Mouse (Mus musculus) testis, postnatal 10 days (tissue): ENCODE results near the gene 1700015G11Rik.

Experiments
- DNase-seq: peaks from one replicate; pipeline ENCODE4 v3.0.0; 2021; ENCODE audit warnings: low spot score

Gene 1700015G11Rik

DNA sequence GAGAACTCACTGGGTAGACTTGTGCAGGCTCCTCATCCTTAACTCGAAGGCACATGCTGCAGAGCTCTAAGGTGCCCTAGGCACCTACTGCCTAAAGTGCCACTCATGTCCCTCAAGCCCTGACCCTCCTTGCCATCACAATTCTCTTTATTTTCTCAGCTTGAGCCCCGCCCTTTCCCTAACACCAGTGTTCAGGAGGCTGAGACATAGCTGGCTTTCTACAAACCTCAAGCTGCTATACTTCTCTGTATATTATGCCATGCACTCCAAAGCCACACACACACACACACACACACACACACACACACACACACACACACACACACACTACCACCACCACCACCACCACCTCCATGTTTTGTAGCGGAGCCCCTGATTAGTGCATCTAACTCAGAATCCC lies at the start of gene 1700015G11Rik:
TSS of gene 1700015G11Rik (minus strand) at position 101 of the 400 bp plus-strand sequence.
- DNase-seq, result no peak

GRCm38 (mm10) chr7:52056954-52057353 lies 41.4 kb upstream of the 1700015G11Rik start:
- no peak for DNase-seq

DNA sequence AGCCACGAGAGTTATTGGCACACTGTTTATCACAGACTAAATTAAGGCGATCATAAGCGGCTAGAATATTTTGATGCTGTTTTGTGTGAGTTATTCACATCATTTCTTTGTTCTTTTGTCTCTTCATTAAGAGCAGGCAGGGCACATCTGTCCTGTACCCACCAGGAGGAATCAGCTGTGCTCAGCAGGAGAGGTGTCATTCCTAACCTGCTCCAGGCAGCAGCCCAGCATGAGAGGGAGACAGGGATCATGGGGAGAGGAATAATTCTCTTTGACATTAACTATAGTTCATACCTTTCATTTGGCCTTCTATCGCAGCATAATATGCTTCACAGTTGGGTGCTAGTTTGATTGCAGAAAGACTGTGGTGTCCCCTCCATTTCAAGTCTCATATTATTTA lies 40.7 kb upstream of the 1700015G11Rik start:
- DNase-seq, result no peak

DNA sequence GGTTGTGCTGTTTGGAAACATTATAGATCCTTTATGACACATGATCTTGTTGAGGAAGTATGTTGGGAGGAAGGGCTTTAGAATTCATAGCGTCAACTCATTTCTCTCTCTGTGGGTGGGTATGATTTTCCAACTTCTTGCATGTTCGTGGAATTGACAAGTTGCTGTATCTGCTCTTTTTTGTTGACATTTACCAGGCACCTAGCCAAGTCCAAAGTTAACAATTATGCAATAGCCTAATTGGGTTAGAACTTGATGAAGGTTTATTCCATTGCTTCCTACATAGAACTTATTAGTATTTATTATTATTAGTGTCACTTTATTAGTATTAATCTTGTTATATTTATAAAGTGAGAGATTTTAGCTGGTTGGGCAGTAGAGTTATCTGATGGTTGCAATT lies 40.3 kb upstream of the 1700015G11Rik start:
- no peak for DNase-seq

DNA sequence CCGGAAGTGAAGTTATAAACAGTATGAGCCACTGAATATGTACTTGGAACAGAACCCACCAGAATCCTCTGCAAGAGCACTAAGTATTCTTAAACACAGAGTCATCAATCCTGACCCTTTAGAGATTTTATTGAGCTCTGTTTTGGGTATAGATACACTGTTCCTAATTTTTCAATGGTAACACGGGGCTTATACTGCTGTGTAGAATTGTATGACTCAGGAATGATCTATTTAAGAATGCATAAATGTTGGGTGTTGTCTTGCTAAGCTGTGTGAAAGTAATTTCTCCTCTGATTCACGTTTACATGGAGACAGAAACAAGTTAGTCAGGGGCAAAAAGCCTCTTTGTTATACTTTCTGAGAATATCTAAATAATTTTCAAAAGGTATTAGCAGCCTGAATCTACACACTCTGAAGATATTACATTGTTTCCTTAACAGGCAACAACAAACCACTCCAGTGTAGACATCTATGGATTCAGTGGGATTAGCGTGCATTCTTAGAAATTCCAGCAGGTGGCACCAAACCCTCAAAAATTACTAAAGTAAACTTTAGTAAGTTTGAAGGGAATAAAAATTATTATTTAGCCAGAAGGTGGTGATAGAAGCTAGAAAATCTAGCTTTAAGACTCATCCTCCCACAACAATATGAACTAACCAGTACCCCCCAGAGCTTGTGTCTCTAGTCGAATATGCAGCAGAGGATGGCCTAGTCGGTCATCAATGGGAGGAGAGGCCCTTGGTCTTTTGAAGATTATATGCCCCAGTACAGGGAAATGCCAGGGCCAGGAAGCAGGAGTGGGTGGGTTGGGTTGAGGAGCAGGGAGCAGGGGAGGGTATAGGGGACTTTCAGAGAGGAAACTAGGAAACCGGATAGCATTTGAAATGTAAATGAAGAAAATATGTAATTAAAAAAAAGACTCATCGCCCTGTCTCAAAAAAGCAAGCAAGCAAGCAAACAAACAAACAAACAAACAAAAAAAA lies 22.4 kb upstream of the 1700015G11Rik start:
- peak; percentile 60 for DNase-seq

DNA sequence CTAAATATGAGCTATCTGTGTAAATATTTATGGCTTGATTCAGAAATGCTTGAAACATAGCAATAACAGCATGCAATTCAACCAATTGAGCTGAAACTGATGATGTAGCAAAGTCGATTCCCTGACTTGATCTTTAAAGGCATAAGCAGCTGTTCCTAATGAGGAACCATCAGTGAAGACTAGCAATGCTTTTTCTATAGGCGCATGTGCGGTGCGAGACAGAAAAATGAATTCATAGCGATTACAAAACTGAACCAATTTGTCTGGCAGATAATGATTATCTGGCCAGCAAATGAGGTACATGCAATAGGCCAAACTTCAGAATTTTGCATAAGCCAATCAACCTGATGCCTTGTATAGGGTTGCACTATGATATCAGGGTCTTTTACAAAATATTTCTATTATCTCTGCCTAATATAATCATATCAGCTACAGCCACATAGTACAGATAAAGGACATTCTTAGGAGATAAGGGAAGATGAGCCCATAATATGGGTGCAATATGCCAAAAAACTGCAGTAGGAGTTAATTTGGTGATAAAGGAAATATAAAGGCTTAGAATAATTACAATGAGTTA lies 8.6 kb upstream of the 1700015G11Rik start:
- DNase-seq, result no peak

GRCm38 (mm10) chr7:52022039-52022438 lies 6.5 kb upstream of the 1700015G11Rik start:
- no peak for DNase-seq

- DNase-seq, result no peak
Measured at GRCm38 (mm10) chr7:52015180-52015579, 348 bp downstream of the 1700015G11Rik start.

GRCm38 (mm10) chr7:52013457-52013856 lies 2.1 kb downstream of the 1700015G11Rik start:
- no peak for DNase-seq

GRCm38 (mm10) chr7:52007138-52007537 lies 8.4 kb downstream of the 1700015G11Rik start:
- no peak for DNase-seq

GRCm38 (mm10) chr7:52006296-52006630 lies 9.3 kb downstream of the 1700015G11Rik start:
- no peak for DNase-seq

- peak; percentile 95 for DNase-seq
Measured at GRCm38 (mm10) chr7:52005511-52006295, 9.8 kb downstream of the 1700015G11Rik start, which contains the start of gene Svip. TSS of gene Svip (minus strand) at chr7:52006018.

DNA sequence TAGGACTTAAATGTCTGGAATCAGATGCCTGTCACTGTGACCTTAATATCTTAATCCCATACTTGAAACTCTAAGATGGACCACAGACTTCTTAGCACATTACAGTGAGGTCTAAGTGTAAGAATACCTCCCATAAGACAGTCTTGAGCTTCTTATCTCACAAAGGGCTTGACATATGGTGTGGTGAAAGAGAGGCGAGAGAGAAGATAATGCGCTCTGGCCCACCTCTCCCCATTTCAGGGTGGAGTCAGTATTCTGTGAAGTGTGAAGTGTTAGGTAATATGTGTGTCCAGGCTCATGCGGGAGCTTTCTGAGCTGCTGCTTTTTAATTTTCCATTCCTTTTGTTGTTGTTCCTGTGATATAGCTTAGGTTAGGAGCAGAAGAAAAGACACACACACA lies 24.5 kb downstream of the 1700015G11Rik start:
- DNase-seq, result no peak

DNA sequence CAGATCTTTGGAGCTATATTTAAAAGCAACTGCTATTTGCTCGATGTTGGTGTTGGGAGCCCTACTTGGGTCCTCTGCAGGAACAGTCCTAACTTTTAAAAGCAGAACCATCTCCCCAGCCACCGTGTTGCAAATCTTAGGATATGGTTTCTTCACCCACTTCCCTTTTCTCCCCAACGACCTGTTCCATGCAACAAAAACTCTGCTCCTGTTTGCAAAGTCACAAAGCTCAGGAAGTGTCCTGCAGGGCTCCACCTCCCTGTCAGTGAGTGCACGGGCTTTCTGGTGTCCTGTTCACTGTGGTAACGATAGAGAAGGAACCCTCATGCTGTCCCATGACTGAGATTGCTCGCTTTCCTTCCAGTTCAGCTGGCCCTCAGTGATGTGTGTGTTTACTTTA lies 28.6 kb downstream of the 1700015G11Rik start:
- no peak for DNase-seq

DNA sequence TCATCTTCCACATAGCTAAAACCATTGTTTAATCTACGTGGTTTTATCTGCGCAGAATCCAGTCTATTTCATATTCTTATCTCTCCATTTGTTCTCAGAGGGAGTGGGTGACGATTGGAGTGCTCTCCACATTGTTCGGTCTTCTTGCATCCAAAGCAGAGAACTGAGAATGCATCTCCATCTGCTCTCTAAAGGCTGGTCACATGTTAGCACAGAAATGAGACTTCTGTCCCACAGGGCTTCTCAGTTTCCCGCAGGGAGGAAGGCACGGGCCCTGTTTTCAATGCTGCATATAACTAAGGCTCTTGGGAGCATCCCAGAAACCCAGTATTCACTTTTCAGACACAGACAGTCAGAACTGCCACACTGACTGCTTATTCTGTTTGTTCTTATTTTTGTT lies 29.8 kb downstream of the 1700015G11Rik start:
- no peak for DNase-seq

- no peak for DNase-seq
Measured at GRCm38 (mm10) chr7:51982303-51982702, 33.2 kb downstream of the 1700015G11Rik start.

GRCm38 (mm10) chr7:51979271-51979670 lies 36.3 kb downstream of the 1700015G11Rik start:
- DNase-seq, result peak; percentile 45

DNA sequence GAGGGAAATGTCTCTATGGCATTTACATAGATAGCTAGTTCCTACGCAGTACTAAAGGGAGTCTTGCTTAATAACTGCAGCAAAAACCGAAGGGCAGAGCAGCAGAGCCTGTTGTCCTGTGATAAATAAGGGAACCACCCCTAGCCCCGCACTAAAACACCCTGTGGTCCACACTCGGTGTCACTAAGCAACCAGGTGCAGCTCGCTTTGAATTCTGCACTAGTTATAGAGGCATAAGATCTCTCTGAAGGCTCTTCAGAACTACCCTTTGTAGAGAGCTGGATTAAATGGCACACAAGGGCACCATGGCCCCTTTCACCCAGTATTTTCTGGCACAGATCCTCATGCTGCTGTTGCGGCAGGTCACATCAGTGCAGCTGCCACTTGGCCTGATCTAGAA lies 40.3 kb downstream of the 1700015G11Rik start:
- DNase-seq, result no peak

DNA sequence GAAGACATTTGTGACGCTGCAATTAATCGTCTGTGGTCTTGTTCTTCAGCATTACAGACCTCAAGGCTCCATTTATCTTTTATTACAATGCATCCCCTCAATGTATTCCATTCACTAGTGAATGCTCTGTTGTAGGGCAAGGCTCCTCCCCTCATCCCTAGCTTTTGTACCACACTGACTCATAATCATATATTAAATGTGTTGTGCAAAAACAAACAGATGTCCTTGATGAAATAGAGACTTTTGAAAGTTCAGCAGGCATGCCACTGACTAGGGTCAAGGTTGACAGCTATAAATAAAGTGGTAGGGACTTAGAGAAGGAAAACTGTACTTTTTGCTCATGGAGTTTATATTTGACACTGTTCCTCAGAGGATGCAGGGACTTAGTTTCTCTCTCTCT lies 42.0 kb downstream of the 1700015G11Rik start:
- no peak for DNase-seq

- DNase-seq, result no peak
Measured at GRCm38 (mm10) chr7:51973091-51973490, 42.4 kb downstream of the 1700015G11Rik start.

DNA sequence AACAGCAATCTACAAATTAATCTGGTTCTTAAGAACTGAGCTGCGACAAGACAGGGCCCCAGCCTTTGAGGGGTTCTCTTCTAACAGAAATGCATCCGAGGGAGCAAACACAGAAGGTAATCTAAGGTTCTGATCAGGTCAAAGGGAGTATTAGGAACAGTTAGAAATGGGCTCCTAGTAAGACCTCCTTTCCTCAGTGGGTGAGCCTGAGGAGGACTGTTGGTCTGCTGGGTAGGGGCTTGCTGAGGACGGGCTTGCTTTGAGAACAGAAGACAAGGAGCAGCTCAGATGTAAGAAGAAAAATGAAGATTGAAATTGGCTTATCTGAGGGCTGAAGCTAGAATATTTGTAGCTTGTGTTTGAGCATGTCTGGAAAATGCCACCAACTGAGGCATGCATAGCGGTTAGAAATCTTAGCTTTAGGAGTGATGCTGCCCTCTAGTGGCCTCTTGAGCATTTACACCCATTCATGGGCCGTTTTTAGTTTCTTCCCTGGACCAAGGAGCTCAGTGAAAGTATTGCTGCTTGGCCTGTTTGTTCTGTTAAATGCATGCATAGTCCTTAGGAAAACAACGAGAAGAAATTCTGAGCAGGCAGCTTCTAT lies 43.2 kb downstream of the 1700015G11Rik start:
- DNase-seq, result peak; percentile 58

DNA sequence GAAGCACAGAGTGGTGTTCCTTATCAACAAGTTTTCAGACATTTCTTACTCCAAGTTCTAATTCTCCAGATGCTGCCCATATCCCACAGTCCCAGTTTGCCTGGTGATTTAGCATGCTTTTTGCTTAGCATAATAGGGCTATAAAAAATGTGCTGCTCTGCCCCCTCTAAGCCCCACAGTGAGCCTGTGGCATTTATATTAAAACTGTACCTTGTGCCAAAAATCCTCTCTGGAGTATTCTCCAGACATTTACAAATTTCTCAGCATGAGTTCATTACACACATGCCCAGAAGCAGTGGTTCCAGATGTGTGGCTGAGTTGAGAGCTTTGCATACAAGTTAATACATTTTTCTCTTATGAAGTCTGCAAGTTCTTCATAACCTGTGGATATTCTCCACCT lies 46.1 kb downstream of the 1700015G11Rik start:
- DNase-seq, result no peak
